Mouse (Mus musculus): ENCODE results near the gene Col26a1.
A peak's percentile ranks its signal among the peaks of the same experiment; 100 is the strongest.

Gene Col26a1

GRCm38 (mm10) chr5:136881380-136882009, 1.5 kb downstream of the Col26a1 start:
- DNase-seq, result peak; percentile 91 to 95

GRCm38 (mm10) chr5:136880101-136880500, 2.9 kb downstream of the Col26a1 start:
- no peak for DNase-seq

DNA sequence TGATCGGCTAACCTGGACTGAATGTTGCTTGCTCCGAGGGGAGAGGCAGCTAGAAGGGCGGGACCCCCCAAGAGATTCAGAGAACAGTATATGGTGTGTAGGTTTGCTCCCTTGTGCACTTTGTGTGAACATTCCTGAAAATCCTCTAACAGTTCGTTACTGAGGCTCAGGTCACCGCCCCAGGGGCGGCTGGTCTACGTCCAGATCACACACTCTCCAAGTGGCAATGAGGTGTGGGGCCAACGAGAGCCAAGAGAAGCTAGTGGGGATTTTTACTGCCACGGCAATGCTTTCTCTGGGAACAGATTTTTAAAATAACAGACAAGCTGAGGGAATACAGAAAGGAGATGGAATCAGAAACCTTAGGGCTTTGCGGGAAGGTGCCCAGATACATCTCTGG, 8.7 kb downstream of the Col26a1 start:
- no peak for DNase-seq

DNA sequence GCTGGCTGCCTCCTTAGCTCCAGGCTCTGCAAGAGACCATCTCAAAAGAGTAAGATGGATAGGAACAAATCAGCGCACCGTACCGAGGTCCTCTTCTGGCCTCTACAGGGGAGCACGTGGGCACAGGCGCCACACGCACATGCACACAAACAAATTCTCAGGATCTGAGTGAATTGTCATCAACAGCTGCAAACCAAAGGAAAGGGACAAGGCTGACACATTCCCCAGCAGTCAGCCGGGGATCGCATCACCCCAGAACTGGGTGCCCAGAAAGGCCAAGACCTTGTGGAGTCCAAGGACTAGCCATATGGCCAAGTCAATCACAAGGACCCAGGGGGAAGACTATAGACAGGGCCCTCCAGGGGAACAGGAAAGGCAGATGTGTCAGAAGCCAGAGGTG, 10.6 kb downstream of the Col26a1 start:
- DNase-seq, result no peak

DNA sequence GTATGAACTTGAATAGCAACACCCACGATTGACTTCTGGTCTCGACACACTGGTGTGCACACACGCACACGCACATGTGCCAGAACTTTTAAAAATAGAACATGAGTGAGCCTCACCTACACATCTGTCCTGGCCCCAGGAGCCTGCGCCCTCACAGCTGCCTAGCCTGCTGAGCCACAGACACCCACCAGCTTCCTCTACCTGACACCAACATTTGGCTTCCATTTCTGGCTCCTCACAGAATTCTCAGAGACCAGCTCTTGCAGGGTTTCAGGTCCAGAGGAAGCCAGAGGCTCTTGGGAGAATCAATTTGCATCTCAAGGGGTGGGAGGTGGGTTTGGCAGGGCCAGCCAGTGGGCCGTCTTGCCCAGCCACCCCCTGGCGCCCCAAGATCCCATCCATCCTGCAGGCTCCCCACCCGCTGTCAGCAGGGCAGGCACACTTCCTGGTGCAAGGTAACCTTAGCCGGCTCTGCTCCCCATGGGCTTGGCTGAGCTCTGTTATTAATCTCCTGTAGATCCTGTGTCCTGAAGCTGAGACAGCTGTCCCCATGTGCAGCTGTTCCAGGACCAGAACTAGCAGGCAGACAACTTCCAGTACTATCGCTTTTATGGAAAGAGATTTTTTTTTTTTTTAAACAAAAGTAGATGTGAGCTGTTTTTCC, 13.4 kb downstream of the Col26a1 start:
- DNase-seq, result no peak

GRCm38 (mm10) chr5:136867706-136868105, 15.3 kb downstream of the Col26a1 start:
- DNase-seq, result no peak

DNA sequence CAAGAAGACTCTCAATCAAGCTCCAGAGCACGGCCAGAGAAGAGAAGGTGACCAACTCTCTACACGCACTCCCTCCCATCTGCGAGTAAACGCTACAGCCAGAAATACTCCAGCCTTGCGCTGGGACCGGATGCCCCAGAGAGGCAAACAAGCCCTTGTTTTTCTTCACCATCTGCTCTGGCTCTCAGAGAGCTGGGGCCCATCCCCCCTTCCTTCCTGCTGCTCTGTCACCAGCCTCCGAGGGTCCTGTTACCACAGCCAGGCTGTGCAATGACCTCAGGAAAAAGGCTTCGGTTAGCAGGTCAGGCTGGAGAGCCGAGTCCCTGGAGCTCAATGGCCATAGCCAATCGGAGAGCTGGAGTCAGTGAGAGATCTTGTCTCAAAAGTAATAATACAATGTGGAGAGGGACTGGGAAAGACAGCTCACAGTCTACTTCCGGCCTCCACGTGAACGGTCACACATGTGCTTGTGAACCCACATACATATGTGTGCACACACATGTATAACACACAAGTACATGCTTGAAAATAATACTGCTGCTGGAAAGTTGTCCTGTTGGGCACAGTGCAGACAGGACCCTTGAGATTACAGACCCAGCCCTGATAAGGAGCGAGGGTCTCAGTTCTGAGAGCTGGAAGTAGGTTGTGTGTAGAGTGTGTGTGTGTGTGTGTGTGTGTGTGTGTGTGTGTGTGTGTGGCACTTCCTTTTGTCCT, 18.9 kb downstream of the Col26a1 start:
- peak; percentile 44 to 66 for DNase-seq

- DNase-seq, result no peak
Observed at GRCm38 (mm10) chr5:136863276-136863675, 19.7 kb downstream of the Col26a1 start.

DNA sequence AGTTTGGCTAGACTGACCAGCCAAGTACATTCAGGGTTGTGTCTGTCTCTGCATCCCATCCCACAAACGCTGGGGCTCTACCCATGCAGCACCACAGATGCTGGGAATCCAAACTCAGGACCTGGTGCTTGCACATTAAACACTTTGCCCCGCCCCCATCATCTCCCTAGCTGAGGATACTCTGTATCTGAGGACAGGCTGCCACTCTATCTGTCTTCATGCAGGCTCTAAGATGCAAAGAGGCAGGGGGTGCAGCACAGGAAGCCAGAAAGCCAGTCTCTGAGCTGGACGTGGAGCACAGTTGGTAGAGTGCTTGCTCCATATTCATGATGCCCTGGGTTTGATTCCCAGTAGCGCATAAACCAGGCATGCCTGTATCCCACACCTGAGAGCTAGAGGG, 20.2 kb downstream of the Col26a1 start:
- no peak for DNase-seq

GRCm38 (mm10) chr5:136861191-136861940, 21.6 kb downstream of the Col26a1 start:
- no peak for DNase-seq

DNA sequence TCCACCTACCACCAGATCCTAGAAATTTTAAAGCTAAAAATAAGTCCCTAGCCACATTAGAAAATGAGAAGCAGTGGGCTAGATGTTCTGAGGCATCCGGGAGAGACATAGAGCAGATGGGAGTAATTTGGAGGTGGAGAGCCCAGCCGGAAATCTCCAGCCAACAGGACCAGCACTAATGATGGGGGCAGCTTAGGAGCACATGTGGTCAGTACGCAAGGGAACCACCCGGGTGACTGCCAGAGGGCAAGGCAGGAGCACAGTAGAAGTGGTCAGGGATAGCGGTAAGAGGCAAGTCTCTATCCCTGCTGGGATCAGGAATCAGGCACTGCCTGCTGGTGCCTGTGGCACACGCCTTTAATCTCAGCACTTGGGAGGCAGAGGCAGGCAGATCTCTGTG, 32.3 kb downstream of the Col26a1 start:
- DNase-seq, result no peak

DNA sequence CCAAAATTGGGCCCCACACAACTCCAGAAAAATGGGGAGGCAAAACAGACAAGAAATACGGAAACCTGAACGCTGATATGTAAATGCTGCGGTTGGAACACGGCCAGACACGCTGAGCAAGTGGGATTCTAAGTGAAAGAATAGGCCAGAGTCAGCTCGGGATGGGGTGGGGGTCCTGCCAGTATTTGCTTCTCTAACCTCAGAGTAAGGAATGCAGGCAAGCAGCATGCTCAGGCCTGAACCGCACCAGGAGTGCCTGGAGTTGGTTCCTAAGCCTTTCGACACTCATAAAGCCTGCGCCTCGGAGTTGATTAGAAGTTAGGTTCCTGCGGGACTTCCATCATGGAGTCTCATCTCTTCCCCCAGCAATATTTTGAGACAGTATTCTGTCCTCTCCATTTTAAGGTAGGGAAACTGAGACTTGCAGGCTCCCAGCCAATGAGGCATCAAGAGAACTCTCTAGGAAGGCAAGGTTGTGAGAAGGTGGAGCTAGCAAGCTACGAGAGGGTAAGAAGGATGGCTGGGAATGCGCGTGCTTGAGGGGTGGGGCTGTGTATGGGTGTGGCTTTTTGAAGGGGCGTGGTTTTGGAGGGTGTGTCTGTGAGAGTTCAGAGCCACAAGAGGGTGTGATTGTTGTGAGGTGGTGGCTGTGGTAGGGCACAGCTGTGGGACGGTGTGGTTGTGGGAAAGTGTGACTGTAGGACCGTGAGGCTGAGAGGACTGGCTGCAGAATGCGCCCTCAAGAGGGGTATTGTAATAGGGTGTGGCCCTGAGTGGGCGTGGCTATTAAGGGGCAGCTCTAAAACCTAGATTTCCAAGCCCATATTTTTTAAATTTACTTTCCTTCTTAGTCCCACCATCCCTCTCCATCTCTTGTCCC, 36.4 kb downstream of the Col26a1 start:
- no peak for DNase-seq

- no peak for DNase-seq
Observed at GRCm38 (mm10) chr5:136843930-136844329, 39.1 kb downstream of the Col26a1 start.

DNA sequence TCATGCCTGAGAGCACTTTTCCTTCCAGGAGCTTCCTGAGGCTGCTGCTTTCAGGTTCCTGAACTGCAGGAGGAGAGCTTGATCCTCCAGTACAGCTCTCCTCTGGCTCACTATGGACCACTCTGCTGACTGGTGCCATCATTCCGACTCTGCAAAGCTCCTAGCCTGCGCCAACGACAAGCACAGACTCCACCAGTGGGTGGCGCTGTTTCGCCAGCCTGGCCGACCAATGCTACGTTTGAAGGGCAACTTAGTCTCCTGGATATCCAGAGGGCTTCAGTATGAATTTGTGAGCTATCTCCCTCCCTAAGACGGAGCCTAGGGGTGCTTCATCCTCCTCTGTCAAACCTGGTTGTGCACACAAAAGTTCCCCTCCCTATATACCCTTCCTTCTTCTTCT, 43.0 kb downstream of the Col26a1 start:
- DNase-seq, result peak; percentile 51 to 77

GRCm38 (mm10) chr5:136833053-136833452, 50.0 kb downstream of the Col26a1 start:
- no peak for DNase-seq

DNA sequence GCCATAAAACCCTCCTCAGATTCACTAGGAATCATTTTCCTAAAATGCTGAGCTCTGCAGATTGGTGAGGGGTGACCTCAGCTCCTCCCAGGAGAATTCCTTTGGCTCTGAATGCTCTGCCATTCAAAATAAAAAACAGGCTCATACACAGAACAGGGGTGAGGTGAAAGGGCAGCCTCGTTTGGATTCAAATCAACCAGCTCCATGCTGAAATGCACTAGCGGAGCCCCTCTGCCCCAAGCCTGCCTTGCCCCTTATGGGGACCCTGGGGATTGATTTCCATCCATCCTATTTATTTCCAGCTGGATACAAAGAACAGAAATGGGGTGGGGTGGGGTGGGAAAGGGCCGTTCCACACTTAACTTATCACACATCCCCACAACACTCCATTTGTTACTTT, 52.9 kb downstream of the Col26a1 start:
- no peak for DNase-seq

GRCm38 (mm10) chr5:136821971-136822370, 61.0 kb downstream of the Col26a1 start:
- no peak for DNase-seq

DNA sequence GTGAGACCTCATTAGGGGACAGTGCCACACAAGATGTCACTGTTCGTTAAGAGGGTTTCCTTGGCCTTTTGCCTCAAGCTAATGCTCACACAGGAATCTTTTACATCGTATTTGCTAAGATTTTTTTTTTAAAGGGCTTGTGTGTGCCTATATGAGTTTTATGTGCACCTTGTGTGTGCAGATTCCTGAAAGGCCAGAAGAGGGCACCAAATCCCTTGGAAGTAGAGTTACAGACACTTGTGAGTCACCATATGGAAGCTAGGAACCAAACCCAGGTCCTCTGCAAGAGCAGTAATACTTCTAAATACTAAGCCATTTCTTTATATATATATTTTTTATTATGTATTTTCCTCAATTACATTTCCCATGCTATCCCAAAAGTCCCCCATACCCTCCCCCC, 62.1 kb downstream of the Col26a1 start:
- DNase-seq, result no peak

DNA sequence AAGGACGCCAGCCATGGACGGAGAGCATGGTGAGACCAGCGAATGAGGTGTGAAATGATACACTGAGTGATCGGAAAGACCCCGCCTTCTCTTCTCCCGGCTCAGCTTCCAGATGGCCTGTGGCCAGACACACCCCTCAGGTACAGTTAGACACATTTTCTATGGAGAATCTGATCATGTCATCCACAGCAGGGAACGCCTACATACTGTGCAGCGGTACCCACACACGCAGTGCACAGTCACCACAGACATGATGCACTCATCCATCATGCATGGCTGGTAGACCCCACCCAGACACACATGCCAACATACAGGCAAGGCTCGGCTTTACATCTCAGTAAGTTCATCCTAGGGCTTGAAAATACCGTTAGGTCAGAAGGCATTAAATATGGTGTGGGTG, 63.3 kb downstream of the Col26a1 start:
- DNase-seq, result no peak

- DNase-seq, result peak in 1 of 2 experiments; percentile 20
Observed at GRCm38 (mm10) chr5:136810539-136811374, 72.3 kb downstream of the Col26a1 start.

DNA sequence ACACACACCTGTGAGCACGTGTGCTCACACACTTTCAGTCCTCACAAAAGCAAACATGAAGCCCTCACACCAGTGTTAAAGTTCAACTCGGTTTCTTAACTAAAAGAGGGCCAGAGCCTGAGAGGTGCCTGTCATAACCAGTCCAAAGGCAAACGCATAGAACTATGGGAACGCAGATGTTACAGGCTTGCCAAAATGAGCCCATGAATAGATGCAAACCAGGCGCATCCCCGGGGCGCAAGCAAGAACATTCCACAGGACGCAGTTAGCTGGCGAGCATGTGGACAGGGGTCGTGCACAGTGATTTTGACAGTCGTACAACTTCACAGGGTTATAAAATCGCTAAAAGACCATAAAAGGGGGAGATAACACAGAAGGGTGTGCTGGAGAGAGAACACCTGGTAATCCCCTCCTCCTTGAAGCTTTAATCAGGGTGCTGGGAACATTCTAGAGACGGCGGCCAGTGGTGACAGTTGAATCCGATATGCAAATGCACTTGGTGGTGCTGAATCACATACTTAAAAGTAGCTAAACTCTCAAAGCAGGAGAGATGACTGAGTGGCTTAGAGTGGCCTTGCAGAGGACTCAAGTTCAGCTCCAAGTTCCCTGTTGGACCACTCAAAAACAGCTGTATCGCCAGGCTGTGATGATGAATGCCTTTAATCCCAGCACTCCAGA, 76.5 kb downstream of the Col26a1 start:
- DNase-seq, result no peak

Measured in cerebellum, postnatal 14 days (tissue).